Mouse (Mus musculus) midbrain, embryonic 14.5 days (tissue): Measurements from ENCODE around the gene Hip1. TPM values are rescaled to one million over a fixed set of nuclear protein-coding genes. Genes with fewer than 3 reads are reported as not detected.

Source experiments
- ATAC-seq: fragments of 200-750 bp; cut with Nextera tagmentation; 2 replicates; pipeline ENCODE4 v1.8.0; 2017; ENCODE audit warnings: moderate number of reproducible peaks, moderate library complexity; ENCODE audit not compliant: low FRiP score, low TSS enrichment
- DNase-seq: peaks from one replicate; pipeline ENCODE4 v3.0.0-alpha.2; 2015
- H3K27ac ChIP-seq: fragments of 300-500 bp; sonication (generic); replicated peaks from 2 replicates; pipeline ENCODE4 v1.5.1; 2014; ENCODE audit warnings: mild to moderate bottlenecking, low read depth, low read length, moderate library complexity
- H3K27me3 ChIP-seq: fragments of 300-500 bp; sonication (generic); 2 replicates; pipeline ENCODE4 v1.6.1; 2014; ENCODE audit warnings: low read length, control low read depth, mixed read lengths; ENCODE audit not compliant: control insufficient read depth, insufficient read depth
- H3K36me3 ChIP-seq: fragments of 300-500 bp; sonication (generic); 2 replicates; pipeline ENCODE4 v1.6.1; 2014; ENCODE audit warnings: low read length, control low read depth; ENCODE audit not compliant: control insufficient read depth, insufficient read depth
- H3K4me1 ChIP-seq: fragments of 300-500 bp; sonication (generic); 2 replicates; pipeline ENCODE4 v1.6.1; 2014; ENCODE audit warnings: mild to moderate bottlenecking, antibody characterized with exemption, low read length, control low read depth; ENCODE audit not compliant: control insufficient read depth, insufficient read depth
- H3K4me2 ChIP-seq: fragments of 300-500 bp; sonication (generic); 2 replicates; pipeline ENCODE4 v1.6.1; 2014; ENCODE audit warnings: mild to moderate bottlenecking, low read length, moderate library complexity
- H3K4me3 ChIP-seq: fragments of 300-500 bp; sonication (generic); replicated peaks from 2 replicates; pipeline ENCODE4 v1.5.1; 2014; ENCODE audit warnings: low read depth, low read length
- H3K9ac ChIP-seq: fragments of 300-500 bp; sonication (generic); replicated peaks from 2 replicates; pipeline ENCODE4 v1.6.1; 2014; ENCODE audit warnings: mild to moderate bottlenecking, low read length, moderate library complexity
- H3K9me3 ChIP-seq: fragments of 300-500 bp; sonication (generic); 2 replicates; pipeline ENCODE4 v1.6.1; 2016; ENCODE audit warnings: low read length, control low read depth, mixed read lengths; ENCODE audit not compliant: control insufficient read depth
- WGBS: fragments of 180-500 bp; shearing (Covaris S2); extraction: QIAGEN DNeasy Blood & Tissue Kit; methylation state at CpG from one replicate; pipeline ENCODE4 v1.1.7; 2014; 5-methylcytosine and 5-hydroxymethylcytosine counted together
- polyA plus RNA-seq: library from polyadenylated mRNA; unstranded; fragments of >200 nt; fragmentation: Nextera tagmentation; extraction: Ambion mirVana; gene quantifications from 2 replicates; pipeline ENCODE4 v1.2.1, GENCODE M21; 2014

Hip1 gene
- polyA plus RNA-seq, 1 experiment from 2014 or later: 42.0 TPM

GRCm38 (mm10) chr5:135505442-135505841 is 39.5 kb downstream of the Hip1 start:
- Histone ChIP-seq H3K4me3 (no peak overlapping the region), H3K27ac (no peak overlapping the region), H3K27me3 (no peaks in the 10 kb centered on the region), H3K4me1 (peaks cover 8% of the 10 kb centered on the region), H3K9ac (no peak overlapping the region), H3K36me3 (no peaks in the 10 kb centered on the region), H3K9me3 (no peaks in the 10 kb centered on the region), H3K4me2 (no peak overlapping the region)
- 83% methylated on average over 5 of the region's 5 CpGs for WGBS
- no peak for DNase-seq
- no peak for ATAC-seq

- Histone ChIP-seq H3K27ac (no peak overlapping the region), H3K9ac (no peak overlapping the region), H3K4me2 (no peak overlapping the region), H3K4me1 (peaks cover 8% of the 10 kb centered on the region), H3K27me3 (no peaks in the 10 kb centered on the region), H3K4me3 (no peak overlapping the region), H3K36me3 (no peaks in the 10 kb centered on the region), H3K9me3 (no peaks in the 10 kb centered on the region)
- no peak for DNase-seq
- no peak for ATAC-seq
- WGBS: 85% methylated on average over 7 of the region's 7 CpGs
Observed at GRCm38 (mm10) chr5:135502931-135503330, 42.0 kb downstream of the Hip1 start.

GRCm38 (mm10) chr5:135502027-135502426 is 42.9 kb downstream of the Hip1 start:
- 88% methylated on average over 8 of the region's 8 CpGs for WGBS
- Histone ChIP-seq H3K36me3 (no peaks in the 10 kb centered on the region), H3K4me2 (no peak overlapping the region), H3K4me1 (no peaks in the 10 kb centered on the region), H3K9me3 (no peaks in the 10 kb centered on the region), H3K4me3 (no peak overlapping the region), H3K9ac (no peak overlapping the region), H3K27ac (0 out of 2 replicates have a peak overlapping the region, but pooled peaks have one; percentile 2), H3K27me3 (no peaks in the 10 kb centered on the region)
- ATAC-seq (no peak), DNase-seq (no peak)

- Histone ChIP-seq H3K4me3 (no peak overlapping the region), H3K9ac (no peak overlapping the region), H3K27ac (no peak overlapping the region), H3K4me1 (no peaks in the 10 kb centered on the region), H3K27me3 (no peaks in the 10 kb centered on the region), H3K36me3 (no peaks in the 10 kb centered on the region), H3K9me3 (no peaks in the 10 kb centered on the region), H3K4me2 (no peak overlapping the region)
- no peak for DNase-seq
- ATAC-seq: no peak
- 64% methylated on average over 3 of the region's 3 CpGs for WGBS
Observed at GRCm38 (mm10) chr5:135498914-135499313, 46.0 kb downstream of the Hip1 start.

- H3K4me3 ChIP-seq: no peak overlapping the region
- WGBS: 78% methylated on average over 6 of the region's 6 CpGs
- ATAC-seq (no peak), DNase-seq (no peak)
- no peaks in the 10 kb centered on the region for H3K9me3 ChIP-seq
- H3K9ac ChIP-seq: no peak overlapping the region
- no peaks in the 10 kb centered on the region for H3K27me3 ChIP-seq
- H3K4me2 ChIP-seq: no peak overlapping the region
- no peak overlapping the region for H3K27ac ChIP-seq
- no peaks in the 10 kb centered on the region for H3K4me1 ChIP-seq
- H3K36me3 ChIP-seq: no peaks in the 10 kb centered on the region
Observed at GRCm38 (mm10) chr5:135497347-135497955, 47.5 kb downstream of the Hip1 start.

GRCm38 (mm10) chr5:135496489-135496888 is 48.4 kb downstream of the Hip1 start:
- Histone ChIP-seq H3K27ac (no peak overlapping the region), H3K4me1 (no peaks in the 10 kb centered on the region), H3K9me3 (no peaks in the 10 kb centered on the region), H3K9ac (no peak overlapping the region), H3K36me3 (no peaks in the 10 kb centered on the region), H3K4me3 (no peak overlapping the region), H3K4me2 (no peak overlapping the region), H3K27me3 (no peaks in the 10 kb centered on the region)
- 95% methylated on average over 2 of the region's 2 CpGs for WGBS
- no peak for ATAC-seq
- DNase-seq: no peak

GRCm38 (mm10) chr5:135495471-135495870 is 49.4 kb downstream of the Hip1 start:
- H3K36me3 ChIP-seq: no peaks in the 10 kb centered on the region
- peaks cover under 1% of the 10 kb centered on the region; the same call in 1 of the 2 replicates for H3K4me1 ChIP-seq
- H3K27me3 ChIP-seq: no peaks in the 10 kb centered on the region
- H3K9me3 ChIP-seq: no peaks in the 10 kb centered on the region
- no peak overlapping the region for H3K27ac ChIP-seq
- DNase-seq (no peak), ATAC-seq (no peak)
- H3K4me3 ChIP-seq: no peak overlapping the region
- no peak overlapping the region for H3K9ac ChIP-seq
- H3K4me2 ChIP-seq: no peak overlapping the region
- WGBS: 96% methylated on average over 8 of the region's 8 CpGs

GRCm38 (mm10) chr5:135494183-135494910 is 50.6 kb downstream of the Hip1 start:
- ATAC-seq (no peak), DNase-seq (peak; percentile 62)
- Histone ChIP-seq H3K4me1 (peaks cover 7% of the 10 kb centered on the region; the same call in 1 of the 2 replicates), H3K9me3 (no peaks in the 10 kb centered on the region), H3K4me3 (no peak overlapping the region), H3K9ac (no peak overlapping the region), H3K4me2 (no peak overlapping the region), H3K36me3 (no peaks in the 10 kb centered on the region), H3K27me3 (no peaks in the 10 kb centered on the region), H3K27ac (no peak overlapping the region)
- 82% methylated on average over 13 of the region's 13 CpGs for WGBS

- ATAC-seq (no peak), DNase-seq (no peak)
- no peak overlapping the region for H3K4me2 ChIP-seq
- WGBS: 90% methylated on average over 3 of the region's 3 CpGs
- no peak overlapping the region for H3K27ac ChIP-seq
- no peak overlapping the region for H3K9ac ChIP-seq
- peaks cover 12% of the 10 kb centered on the region for H3K4me1 ChIP-seq
- no peaks in the 10 kb centered on the region for H3K36me3 ChIP-seq
- H3K27me3 ChIP-seq: no peaks in the 10 kb centered on the region
- no peaks in the 10 kb centered on the region for H3K9me3 ChIP-seq
- no peak overlapping the region for H3K4me3 ChIP-seq
Observed at GRCm38 (mm10) chr5:135493095-135493494, 51.8 kb downstream of the Hip1 start.
